Mouse (Mus musculus): Measurements from ENCODE around the gene Gm11634. TPM values are rescaled to one million over a fixed set of nuclear protein-coding genes. Genes with fewer than 3 reads are reported as not detected.

The Gm11634 gene
- total and polyA plus RNA-seq, 3 experiments, result not detected

- in situ Hi-C loops (cut with MboI; ENCODE audit: low pct_ligation_motif_present, low pct_unique_long_range_greater_than_20kb, low sequenced_read_pairs), result no loop called here
- Histone ChIP-seq H3K79me2 (replicated peaks; ENCODE audit: control insufficient read depth, extremely low read depth, insufficient read depth, poor library complexity, severe bottlenecking) (no peaks in the 10 kb centered on the region), H3K4me1 (ENCODE audit: control insufficient read depth in 1 of 2, insufficient read depth in 2 of 2) (peaks cover 0 to 18% of the 10 kb centered on the region in 2 experiments; a peak in 2 of 4 replicates), H3K9ac (ENCODE audit: insufficient read depth, low read depth) (no peak overlapping the region), H3K4me2 (ENCODE audit: insufficient read depth, low read depth, poor library complexity, severe bottlenecking) (no peak overlapping the region), H3K27me3 (replicated peaks) (peaks cover 13% of the 10 kb centered on the region), H3K36me3 (replicated peaks in 1 of 2; ENCODE audit: control insufficient read depth in 1 of 2, insufficient read depth in 1 of 2, low read length in 1 of 2) (no peaks in the 10 kb centered on the region), H3K9me3 (replicated peaks; ENCODE audit: low read length) (peaks cover 9% of the 10 kb centered on the region), H3K4me3 (replicated peaks in 1 of 3; ENCODE audit: low read depth in 2 of 3, low read length in 2 of 3, poor library complexity in 1 of 3) (no peak overlapping the region), H3K27ac (ENCODE audit: insufficient read depth, low read depth) (no peak overlapping the region)
- dilution Hi-C loops (cut with MboI; ENCODE audit: extremely low pct_ligation_motif_present, extremely low pct_unique_long_range_greater_than_20kb, low sequenced_read_pairs), result no loop called here
- TF ChIP-seq SMC3 (IDR thresholded peaks at IDR 0.05; ENCODE audit: low read depth, low read length), result no peak
- no peak for TF ChIP-seq TBP (conservative IDR thresholded peaks at IDR 0.05; ENCODE audit: low read depth, low read length)
- TF ChIP-seq PAX5 (IDR thresholded peaks at IDR 0.05; ENCODE audit: low read length), result no peak
- TF ChIP-seq BHLHE40 (IDR thresholded peaks at IDR 0.05; ENCODE audit: low read depth, low read length), result no peak
- TF ChIP-seq ELF1 (IDR thresholded peaks at IDR 0.05; ENCODE audit: low read depth, low read length), result no peak
- no peak for TF ChIP-seq HCFC1 (IDR thresholded peaks at IDR 0.05; ENCODE audit: low read depth, low read length)
- TF ChIP-seq MXI1 (IDR thresholded peaks at IDR 0.05; ENCODE audit: low read depth, low read length), result no peak
- TF ChIP-seq ZMIZ1 (IDR thresholded peaks at IDR 0.05; ENCODE audit: low read depth, low read length), result no peak
- no peak for TF ChIP-seq NELFE (IDR thresholded peaks at IDR 0.05; ENCODE audit: low read depth, low read length)
- TF ChIP-seq POLR2A (IDR thresholded peaks at IDR 0.05; ENCODE audit: low read depth, low read length), result no peak
- no peak for TF ChIP-seq IRF4 (IDR thresholded peaks at IDR 0.05; ENCODE audit: low read depth, low read length)
- no peak for TF ChIP-seq CHD1 (IDR thresholded peaks at IDR 0.05; ENCODE audit: low read depth, low read length)
- TF ChIP-seq RAD21 (IDR thresholded peaks at IDR 0.05; ENCODE audit: low read depth, low read length), result no peak
- TF ChIP-seq E2F4 (IDR thresholded peaks at IDR 0.05; ENCODE audit: insufficient replicate concordance, low read depth, low read length), result no peak
- DNase-seq (ENCODE audit: extremely low read depth), result no peak
These were observed 19.5 kb upstream of the Gm11634 start for GRCm38 (mm10) chr11:101618596-101618995.

- no peaks in the 10 kb centered on the region for H3K79me2 ChIP-seq (replicated peaks; ENCODE audit: control insufficient read depth, extremely low read depth, insufficient read depth, poor library complexity, severe bottlenecking)
- no peak overlapping the region for H3K9ac ChIP-seq (ENCODE audit: insufficient read depth, low read depth)
- peaks cover 8% of the 10 kb centered on the region for H3K9me3 ChIP-seq (replicated peaks; ENCODE audit: low read length)
- no peak overlapping the region for H3K27ac ChIP-seq (ENCODE audit: insufficient read depth, low read depth)
- DNase-seq (ENCODE audit: extremely low read depth), result peak; percentile 79
- peaks cover 16% of the 10 kb centered on the region for H3K27me3 ChIP-seq (replicated peaks)
- TF ChIP-seq MYC (IDR thresholded peaks at IDR 0.05; ENCODE audit: low read depth, low read length) (no peak), ELF1 (IDR thresholded peaks at IDR 0.05; ENCODE audit: low read depth, low read length) (0 out of 2 replicates have a peak, but pooled peaks have one; percentile 20)
- in situ Hi-C loops (cut with MboI; ENCODE audit: low pct_ligation_motif_present, low pct_unique_long_range_greater_than_20kb, low sequenced_read_pairs), result no loop called here
- dilution Hi-C loops (cut with MboI; ENCODE audit: extremely low pct_ligation_motif_present, extremely low pct_unique_long_range_greater_than_20kb, low sequenced_read_pairs), result no loop called here
- no peak overlapping the region for H3K4me3 ChIP-seq (replicated peaks in 1 of 3; ENCODE audit: low read depth in 2 of 3, low read length in 2 of 3, poor library complexity in 1 of 3)
- H3K4me1 ChIP-seq (ENCODE audit: control insufficient read depth in 1 of 2, insufficient read depth in 2 of 2), result peaks cover 0 to 18% of the 10 kb centered on the region in 2 experiments; a peak in 2 of 4 replicates
- H3K36me3 ChIP-seq (replicated peaks in 1 of 2; ENCODE audit: control insufficient read depth in 1 of 2, insufficient read depth in 1 of 2, low read length in 1 of 2), result no peaks in the 10 kb centered on the region
- no peak overlapping the region for H3K4me2 ChIP-seq (ENCODE audit: insufficient read depth, low read depth, poor library complexity, severe bottlenecking)
These were observed 18.8 kb upstream of the Gm11634 start for GRCm38 (mm10) chr11:101617849-101618248.
